Mouse (Mus musculus) stomach, embryonic 15.5 days (tissue): Measurements from ENCODE around the gene Gprc6a. TPM values are rescaled to one million over a fixed set of nuclear protein-coding genes. Genes with fewer than 3 reads are reported as not detected.

Experiments used
- ATAC-seq: fragments of 200-750 bp; cut with Nextera tagmentation; 2 replicates; pipeline ENCODE4 v1.8.0; 2017; ENCODE audit warnings: low read depth, moderate number of reproducible peaks, moderate TSS enrichment; ENCODE audit not compliant: insufficient read depth, low FRiP score
- H3K27ac ChIP-seq: fragments of 300-500 bp; sonication (generic); 2 replicates; pipeline ENCODE4 v1.5.1; 2015; ENCODE audit warnings: mild to moderate bottlenecking, inconsistent platforms
- H3K27me3 ChIP-seq: fragments of 300-500 bp; sonication (generic); replicated peaks from 2 replicates; pipeline ENCODE4 v1.6.1; 2015; ENCODE audit warnings: inconsistent platforms
- H3K36me3 ChIP-seq: fragments of 300-500 bp; sonication (generic); 2 replicates; pipeline ENCODE4 v1.6.1; 2015; ENCODE audit warnings: inconsistent platforms
- H3K4me1 ChIP-seq: fragments of 300-500 bp; sonication (generic); 2 replicates; pipeline ENCODE4 v1.6.1; 2015; ENCODE audit warnings: inconsistent platforms
- H3K4me2 ChIP-seq: fragments of 300-500 bp; sonication (generic); 2 replicates; pipeline ENCODE4 v1.6.1; 2015; ENCODE audit warnings: mild to moderate bottlenecking, inconsistent platforms
- H3K4me3 ChIP-seq: fragments of 300-500 bp; sonication (generic); replicated peaks from 2 replicates; pipeline ENCODE4 v1.5.1; 2015; ENCODE audit warnings: inconsistent platforms
- H3K9ac ChIP-seq: fragments of 300-500 bp; sonication (generic); 2 replicates; pipeline ENCODE4 v1.6.1; 2015; ENCODE audit warnings: inconsistent platforms
- H3K9me3 ChIP-seq: fragments of 300-500 bp; sonication (generic); 2 replicates; pipeline ENCODE4 v1.6.1; 2016; ENCODE audit warnings: inconsistent platforms
- WGBS: fragments of 180-500 bp; shearing (Covaris S2); methylation state at CpG from one replicate; pipeline ENCODE4 v1.1.7; 2015; 5-methylcytosine and 5-hydroxymethylcytosine counted together
- polyA plus RNA-seq: library from polyadenylated mRNA; unstranded; fragments of >200 nt; fragmentation: Nextera tagmentation; extraction: Ambion mirVana; gene quantifications from 2 replicates; pipeline ENCODE4 v1.2.1, GENCODE M21; 2015

The Gprc6a gene
- polyA plus RNA-seq, 1 experiment from 2014 or later, result 0.05 TPM

- peak; percentile 81 for ATAC-seq
- 53% methylated on average over 9 of the region's 9 CpGs for WGBS
- Histone ChIP-seq H3K27ac (no peak overlapping the region), H3K27me3 (no peaks in the 10 kb centered on the region), H3K4me3 (no peak overlapping the region), H3K36me3 (no peaks in the 10 kb centered on the region), H3K4me2 (no peak overlapping the region; the same call in 1 of the 2 replicates), H3K9ac (no peak overlapping the region), H3K4me1 (no peaks in the 10 kb centered on the region), H3K9me3 (no peaks in the 10 kb centered on the region)
Measured at GRCm38 (mm10) chr10:51571225-51571996, 59.9 kb downstream of the Gprc6a start.

Other genes with a start within 250 kb of the Gprc6a start
- gene Gm49339, start 150.8 kb downstream of the Gprc6a start, polyA plus RNA-seq, result 0.59 and 0.82 TPM in 2 replicates
- gene Lilr4b, start 150.8 kb downstream of the Gprc6a start, polyA plus RNA-seq, result 1.8 and 2.1 TPM in 2 replicates
- 5.1 and 5.4 TPM in 2 replicates for gene Lilrb4a, start 140.5 kb downstream of the Gprc6a start, polyA plus RNA-seq
- 30.6 and 32.0 TPM in 2 replicates for gene Fam162b, start 40.9 kb downstream of the Gprc6a start, polyA plus RNA-seq
- gene Rfx6, start 46.3 kb upstream of the Gprc6a start, polyA plus RNA-seq, result 1.4 and 2.8 TPM in 2 replicates